Mouse (Mus musculus) layer of hippocampus, postnatal 36 days (tissue): ENCODE results near the gene Dazap2. TPM values are rescaled to one million over a fixed set of nuclear protein-coding genes. Genes with fewer than 3 reads are reported as not detected.

ENCODE experiments used
- DNase-seq, 2 experiments: peaks; one replicate each; pipeline ENCODE4 v3.0.0; 2022
- total RNA-seq, 2 experiments: library from RNA; stranded (reverse); gene quantifications; 2 replicates each; pipeline ENCODE4 v1.2.3; 2021

Gene Dazap2
- total RNA-seq, 2 experiments from 2014 or later, result 108 to 109 TPM

GRCm38 (mm10) chr15:100639972-100640750 lies 25.0 kb downstream of the Dazap2 start:
- no peak for DNase-seq

GRCm38 (mm10) chr15:100641226-100641810 lies 26.2 kb downstream of the Dazap2 start:
- DNase-seq, result no peak

- no peak for DNase-seq
These were observed 27.3 kb downstream of the Dazap2 start for GRCm38 (mm10) chr15:100642451-100642850.

GRCm38 (mm10) chr15:100646161-100646560 lies 31.0 kb downstream of the Dazap2 start:
- no peak for DNase-seq

GRCm38 (mm10) chr15:100650111-100650510 lies 35.0 kb downstream of the Dazap2 start:
- no peak for DNase-seq

GRCm38 (mm10) chr15:100651610-100652009 lies 36.5 kb downstream of the Dazap2 start:
- DNase-seq, result no peak

GRCm38 (mm10) chr15:100654271-100654670 lies 39.1 kb downstream of the Dazap2 start:
- no peak for DNase-seq

- DNase-seq, result no peak
These were observed 40.1 kb downstream of the Dazap2 start for GRCm38 (mm10) chr15:100655201-100655600.

GRCm38 (mm10) chr15:100660306-100660705 lies 45.2 kb downstream of the Dazap2 start:
- DNase-seq, result no peak

- DNase-seq, result no peak
These were observed 45.7 kb downstream of the Dazap2 start for GRCm38 (mm10) chr15:100660805-100661204.

- no peak for DNase-seq
These were observed 49.7 kb downstream of the Dazap2 start for GRCm38 (mm10) chr15:100664813-100665274.

GRCm38 (mm10) chr15:100665411-100666218 lies 50.5 kb downstream of the Dazap2 start:
- no peak for DNase-seq

- DNase-seq, result no peak
These were observed 51.1 kb downstream of the Dazap2 start for GRCm38 (mm10) chr15:100666219-100666696.

GRCm38 (mm10) chr15:100666851-100667250 lies 51.7 kb downstream of the Dazap2 start:
- DNase-seq, result no peak

- DNase-seq, result no peak
These were observed 52.3 kb downstream of the Dazap2 start for GRCm38 (mm10) chr15:100667420-100667819.

GRCm38 (mm10) chr15:100667871-100668545 lies 52.9 kb downstream of the Dazap2 start:
- DNase-seq, result no peak

- peak in 1 of 2 experiments; percentile 13 for DNase-seq
These were observed 54.2 kb downstream of the Dazap2 start, which contains the start of gene Bin2 for GRCm38 (mm10) chr15:100669337-100669736. Bin2 (minus strand) TSS chr15:100669553.

GRCm38 (mm10) chr15:100670004-100670403 lies 54.9 kb downstream of the Dazap2 start:
- DNase-seq, result no peak
